In the genomic region with DNA sequence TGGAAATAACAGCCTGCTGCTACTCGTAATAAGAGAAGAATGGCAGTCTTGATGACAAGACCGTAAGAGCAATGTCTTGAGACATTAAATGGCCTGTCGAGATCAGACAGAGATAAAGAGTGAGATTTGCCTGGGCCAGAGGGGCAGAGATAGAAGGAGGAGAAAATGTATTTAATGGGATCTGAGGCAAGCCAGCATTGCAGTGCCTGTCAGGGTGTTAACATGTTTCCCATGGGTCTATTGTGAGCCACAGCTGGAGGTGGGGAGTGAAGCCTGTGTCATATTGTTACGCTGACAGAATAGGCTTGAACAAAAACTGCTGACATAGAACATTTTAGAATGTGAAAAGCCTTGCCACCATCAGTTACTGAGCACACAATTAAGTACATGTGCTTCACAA, we compare ENCODE assay signal across 12 mouse cellular contexts.
DNase-seq lines count a peak whose midpoint lies in the region; ATAC-seq and TF ChIP-seq lines count a peak whose summit lies in the region.
"Had no signal": no experiment of that assay in that cellular context is flagged by ENCODE, and none has a peak within 500 bp of the region (broad histone marks: within the 10 kb centered on the region; RNA-seq: fewer than 3 reads in every experiment).

No protein-coding gene starts in this region.

- TF ChIP-seq CTCF in forebrain, postnatal 0 days (IDR thresholded peaks at IDR 0.05; ENCODE audit: low read depth), result no peak

- H3K9me3 ChIP-seq in embryonic facial prominence, embryonic 10.5 days, result no peaks in the 10 kb centered on the region
- no peaks in the 10 kb centered on the region for H3K9me3 ChIP-seq in forebrain, postnatal 0 days (ENCODE audit: low read length)
- no peaks in the 10 kb centered on the region for H3K9me3 ChIP-seq in midbrain, embryonic 15.5 days
- H3K9me3 ChIP-seq: liver, embryonic 12.5 days had no signal

- H3K4me3 ChIP-seq in embryonic facial prominence, embryonic 10.5 days, result no peak overlapping the region
- H3K4me3 ChIP-seq in forebrain, postnatal 0 days (ENCODE audit: low read depth, low read length), result no peak overlapping the region
- no peak overlapping the region for H3K4me3 ChIP-seq in midbrain, embryonic 15.5 days
- H3K4me3 ChIP-seq: liver, embryonic 12.5 days had no signal

- 37% methylated on average over 4 of the region's 4 CpGs for WGBS in embryonic facial prominence, embryonic 10.5 days
- 9% methylated on average over 4 of the region's 4 CpGs for WGBS in forebrain, postnatal 0 days
- WGBS in midbrain, embryonic 15.5 days, result 6% methylated on average over 4 of the region's 4 CpGs

- peak; percentile 73; the same call in 1 of the 2 replicates for ATAC-seq in forebrain, postnatal 0 days
- peak; percentile 72; the same call in 1 of the 2 replicates for ATAC-seq in midbrain, embryonic 15.5 days (replicated peaks)
- ATAC-seq: intestine, embryonic 16.5 days; liver, embryonic 12.5 days; lung, postnatal 0 days had no signal

- H3K36me3 ChIP-seq in embryonic facial prominence, embryonic 10.5 days (replicated peaks), result no peaks in the 10 kb centered on the region
- no peaks in the 10 kb centered on the region for H3K36me3 ChIP-seq in forebrain, postnatal 0 days (ENCODE audit: insufficient read depth)
- no peaks in the 10 kb centered on the region for H3K36me3 ChIP-seq in midbrain, embryonic 15.5 days (replicated peaks)
- H3K36me3 ChIP-seq: liver, embryonic 12.5 days had no signal

- no peak overlapping the region for H3K4me2 ChIP-seq in forebrain, postnatal 0 days (ENCODE audit: low read depth)
- 0 out of 2 replicates have a peak overlapping the region, but pooled peaks have one; percentile 3 for H3K4me2 ChIP-seq in midbrain, embryonic 15.5 days
- H3K4me2 ChIP-seq: liver, embryonic 12.5 days had no signal

- H3K4me1 ChIP-seq in embryonic facial prominence, embryonic 10.5 days, result 0 out of 2 replicates have a peak, but pooled peaks cover 4% of the 10 kb centered on the region
- H3K4me1 ChIP-seq in forebrain, postnatal 0 days (ENCODE audit: insufficient read depth), result no peaks in the 10 kb centered on the region
- H3K4me1 ChIP-seq in midbrain, embryonic 15.5 days, result peaks cover 11% of the 10 kb centered on the region
- H3K4me1 ChIP-seq: liver, embryonic 12.5 days had no signal

- H3K27me3 ChIP-seq in embryonic facial prominence, embryonic 10.5 days (replicated peaks; ENCODE audit: low read depth, poor library complexity, severe bottlenecking), result no peaks in the 10 kb centered on the region
- no peaks in the 10 kb centered on the region for H3K27me3 ChIP-seq in forebrain, postnatal 0 days (ENCODE audit: insufficient read depth, low read length)
- no peaks in the 10 kb centered on the region for H3K27me3 ChIP-seq in midbrain, embryonic 15.5 days (replicated peaks)
- H3K27me3 ChIP-seq: liver, embryonic 12.5 days had no signal

- no peak overlapping the region for H3K27ac ChIP-seq in embryonic facial prominence, embryonic 10.5 days (replicated peaks)
- H3K27ac ChIP-seq in forebrain, postnatal 0 days (ENCODE audit: low read depth, low read length), result no peak overlapping the region
- H3K27ac ChIP-seq in midbrain, embryonic 15.5 days, result no peak overlapping the region
- H3K27ac ChIP-seq: liver, embryonic 12.5 days had no signal

- peak; percentile 64 for DNase-seq in R1 (ENCODE audit: low read depth, low spot score)
- peak; percentile 27 for DNase-seq in embryonic facial prominence, embryonic 10.5 days (ENCODE audit: low spot score)
- no peak for DNase-seq in forebrain, postnatal 0 days
- DNase-seq in lung, postnatal 14 days, result no peak
- no peak for DNase-seq in left cerebral cortex, adult 18-20 months (ENCODE audit: low spot score in 2 of 2)
- DNase-seq in kidney, postnatal 36 days, result no peak
- DNase-seq: adrenal gland, adult 2 months; right cerebral cortex, postnatal 25 days had no signal

- H3K9ac ChIP-seq in forebrain, postnatal 0 days, result no peak overlapping the region
- no peak overlapping the region for H3K9ac ChIP-seq in midbrain, embryonic 15.5 days
- H3K9ac ChIP-seq: liver, embryonic 12.5 days had no signal

Comparison
In these comparisons a context has a peak if more than half of its experiments do, and no peak if none do; other contexts are left out.
1. DNase-seq: peak in R1 (single experiment) and embryonic facial prominence, embryonic 10.5 days (single experiment); none in forebrain, postnatal 0 days (single experiment), lung, postnatal 14 days (single experiment), left cerebral cortex, adult 18-20 months (0 of 2) and kidney, postnatal 36 days (0 of 2).